Mouse (Mus musculus) heart, embryonic 11.5 days (tissue): ENCODE results near the gene Fam129c. TPM values are rescaled to one million over a fixed set of nuclear protein-coding genes. Genes with fewer than 3 reads are reported as not detected.

Source experiments
- ATAC-seq: fragments of 200-750 bp; cut with Nextera tagmentation; replicated peaks from 2 replicates; pipeline ENCODE4 v1.8.0; 2017; ENCODE audit warnings: moderate library complexity; ENCODE audit not compliant: insufficient number of reproducible peaks, low FRiP score, low TSS enrichment
- H3K27ac ChIP-seq: fragments of 300-500 bp; sonication (generic); 2 replicates; pipeline ENCODE4 v1.5.1; 2014; ENCODE audit warnings: mild to moderate bottlenecking, low read depth, low read length
- H3K27me3 ChIP-seq: fragments of 300-500 bp; sonication (generic); 2 replicates; pipeline ENCODE4 v1.6.1; 2014; ENCODE audit warnings: mild to moderate bottlenecking, low read length, mixed read lengths; ENCODE audit not compliant: control insufficient read depth, insufficient read depth
- H3K36me3 ChIP-seq: fragments of 300-500 bp; sonication (generic); 2 replicates; pipeline ENCODE4 v1.6.1; 2014; ENCODE audit warnings: mild to moderate bottlenecking, low read length, moderate library complexity, mixed read lengths; ENCODE audit not compliant: control insufficient read depth, insufficient read depth
- H3K4me1 ChIP-seq: fragments of 300-500 bp; sonication (generic); 2 replicates; pipeline ENCODE4 v1.6.1; 2014; ENCODE audit warnings: low read length; ENCODE audit not compliant: control insufficient read depth, insufficient read depth
- H3K4me2 ChIP-seq: fragments of 300-500 bp; sonication (generic); 2 replicates; pipeline ENCODE4 v1.6.1; 2014; ENCODE audit warnings: mild to moderate bottlenecking, moderate library complexity
- H3K4me3 ChIP-seq: fragments of 300-500 bp; sonication (generic); 2 replicates; pipeline ENCODE4 v1.5.1; 2014; ENCODE audit warnings: low read depth, low read length
- H3K9ac ChIP-seq: fragments of 300-500 bp; sonication (generic); 2 replicates; pipeline ENCODE4 v1.6.1; 2014; ENCODE audit warnings: mild to moderate bottlenecking, low read depth, low read length, moderate library complexity
- H3K9me3 ChIP-seq: fragments of 300-500 bp; sonication (generic); replicated peaks from 2 replicates; pipeline ENCODE4 v1.6.1; 2016; ENCODE audit warnings: low read length; ENCODE audit not compliant: control insufficient read depth
- WGBS: fragments of 180-500 bp; shearing (Covaris S2); extraction: QIAGEN DNeasy Blood & Tissue Kit; methylation state at CpG from one replicate; pipeline ENCODE4 v1.1.7; 2014; ENCODE audit not compliant: insufficient replicate concordance; 5-methylcytosine and 5-hydroxymethylcytosine counted together
- polyA plus RNA-seq: library from polyadenylated mRNA; unstranded; fragments of >200 nt; fragmentation: Nextera tagmentation; extraction: Ambion mirVana; gene quantifications from 2 replicates; pipeline ENCODE4 v1.2.1, GENCODE M21; 2014

Gene Fam129c
- polyA plus RNA-seq, 1 experiment from 2014 or later = 1.9 TPM

- peak overlapping the region; percentile 64 for H3K9ac ChIP-seq
- H3K9me3 ChIP-seq = no peaks in the 10 kb centered on the region
- H3K4me3 ChIP-seq = peak overlapping the region; percentile 59
- peaks cover 24% of the 10 kb centered on the region for H3K27me3 ChIP-seq
- peak; percentile 64 for ATAC-seq
- no peak overlapping the region for H3K27ac ChIP-seq
- WGBS = under 1% methylated on average over 51 of the region's 51 CpGs
- H3K4me1 ChIP-seq = peaks cover 12% of the 10 kb centered on the region
- H3K4me2 ChIP-seq = peak overlapping the region; percentile 92
- H3K36me3 ChIP-seq = no peaks in the 10 kb centered on the region
Observed at GRCm38 (mm10) chr8:71569366-71570290, 27.8 kb upstream of the Fam129c start.

GRCm38 (mm10) chr8:71570291-71570954 lies 27.0 kb upstream of the Fam129c start:
- Histone ChIP-seq H3K27ac (0 out of 2 replicates have a peak overlapping the region, but pooled peaks have one; percentile 17), H3K4me2 (peak overlapping the region; percentile 92), H3K36me3 (no peaks in the 10 kb centered on the region), H3K9ac (peak overlapping the region; percentile 74), H3K4me3 (peak overlapping the region; percentile 59), H3K27me3 (peaks cover 24% of the 10 kb centered on the region), H3K4me1 (peaks cover 12% of the 10 kb centered on the region), H3K9me3 (no peaks in the 10 kb centered on the region)
- 1% methylated on average over 41 of the region's 41 CpGs for WGBS
- peak; percentile 82 for ATAC-seq

GRCm38 (mm10) chr8:71572077-71572476 lies 25.4 kb upstream of the Fam129c start:
- 84% methylated on average over 2 of the region's 2 CpGs for WGBS
- no peaks in the 10 kb centered on the region for H3K9me3 ChIP-seq
- H3K4me1 ChIP-seq = peaks cover 12% of the 10 kb centered on the region
- no peak overlapping the region for H3K27ac ChIP-seq
- H3K36me3 ChIP-seq = no peaks in the 10 kb centered on the region
- ATAC-seq = no peak
- H3K27me3 ChIP-seq = peaks cover 17% of the 10 kb centered on the region
- no peak overlapping the region for H3K9ac ChIP-seq
- no peak overlapping the region for H3K4me2 ChIP-seq
- no peak overlapping the region for H3K4me3 ChIP-seq

- H3K4me2 ChIP-seq = no peak overlapping the region
- H3K4me1 ChIP-seq = peaks cover 12% of the 10 kb centered on the region
- no peaks in the 10 kb centered on the region for H3K9me3 ChIP-seq
- H3K4me3 ChIP-seq = no peak overlapping the region
- H3K27ac ChIP-seq = no peak overlapping the region
- ATAC-seq = no peak
- 72% methylated on average over 9 of the region's 9 CpGs for WGBS
- H3K27me3 ChIP-seq = peaks cover 13% of the 10 kb centered on the region
- no peak overlapping the region for H3K9ac ChIP-seq
- no peaks in the 10 kb centered on the region for H3K36me3 ChIP-seq
Observed at GRCm38 (mm10) chr8:71572847-71573633, 24.4 kb upstream of the Fam129c start.

GRCm38 (mm10) chr8:71574426-71574825 lies 23.0 kb upstream of the Fam129c start:
- H3K4me1 ChIP-seq = peaks cover 7% of the 10 kb centered on the region; the same call in 1 of the 2 replicates
- H3K4me3 ChIP-seq = no peak overlapping the region
- no peak overlapping the region for H3K9ac ChIP-seq
- H3K4me2 ChIP-seq = no peak overlapping the region
- no peaks in the 10 kb centered on the region for H3K36me3 ChIP-seq
- no peak for ATAC-seq
- H3K9me3 ChIP-seq = no peaks in the 10 kb centered on the region
- WGBS = 66% methylated on average over 7 of the region's 7 CpGs
- no peak overlapping the region for H3K27ac ChIP-seq
- no peaks in the 10 kb centered on the region for H3K27me3 ChIP-seq

- no peak overlapping the region for H3K9ac ChIP-seq
- H3K27me3 ChIP-seq = no peaks in the 10 kb centered on the region
- H3K4me2 ChIP-seq = no peak overlapping the region
- H3K4me1 ChIP-seq = peaks cover 7% of the 10 kb centered on the region; the same call in 1 of the 2 replicates
- no peaks in the 10 kb centered on the region for H3K36me3 ChIP-seq
- no peak overlapping the region for H3K4me3 ChIP-seq
- H3K27ac ChIP-seq = no peak overlapping the region
- WGBS = 62% methylated on average over 1 of the region's 1 CpGs
- ATAC-seq = no peak
- H3K9me3 ChIP-seq = no peaks in the 10 kb centered on the region
Observed at GRCm38 (mm10) chr8:71575020-71575419, 22.4 kb upstream of the Fam129c start.

- no peaks in the 10 kb centered on the region for H3K36me3 ChIP-seq
- no peak overlapping the region for H3K4me2 ChIP-seq
- no peak overlapping the region for H3K9ac ChIP-seq
- 48% methylated on average over 4 of the region's 4 CpGs for WGBS
- 0 out of 2 replicates have a peak, but pooled peaks cover 3% of the 10 kb centered on the region for H3K27me3 ChIP-seq
- no peaks in the 10 kb centered on the region for H3K9me3 ChIP-seq
- H3K4me1 ChIP-seq = no peaks in the 10 kb centered on the region
- H3K4me3 ChIP-seq = no peak overlapping the region
- ATAC-seq = no peak
- no peak overlapping the region for H3K27ac ChIP-seq
Observed at GRCm38 (mm10) chr8:71577856-71578387, 19.5 kb upstream of the Fam129c start.

GRCm38 (mm10) chr8:71579009-71579408 lies 18.4 kb upstream of the Fam129c start:
- H3K4me2 ChIP-seq = no peak overlapping the region
- H3K4me1 ChIP-seq = no peaks in the 10 kb centered on the region
- ATAC-seq = no peak
- no peak overlapping the region for H3K4me3 ChIP-seq
- no peak overlapping the region for H3K27ac ChIP-seq
- H3K27me3 ChIP-seq = 0 out of 2 replicates have a peak, but pooled peaks cover 3% of the 10 kb centered on the region
- no peak overlapping the region for H3K9ac ChIP-seq
- no peaks in the 10 kb centered on the region for H3K9me3 ChIP-seq
- H3K36me3 ChIP-seq = no peaks in the 10 kb centered on the region
- 63% methylated on average over 1 of the region's 1 CpGs for WGBS
